Mouse (Mus musculus): ENCODE data around the gene Apba2.

The Apba2 gene

DNA sequence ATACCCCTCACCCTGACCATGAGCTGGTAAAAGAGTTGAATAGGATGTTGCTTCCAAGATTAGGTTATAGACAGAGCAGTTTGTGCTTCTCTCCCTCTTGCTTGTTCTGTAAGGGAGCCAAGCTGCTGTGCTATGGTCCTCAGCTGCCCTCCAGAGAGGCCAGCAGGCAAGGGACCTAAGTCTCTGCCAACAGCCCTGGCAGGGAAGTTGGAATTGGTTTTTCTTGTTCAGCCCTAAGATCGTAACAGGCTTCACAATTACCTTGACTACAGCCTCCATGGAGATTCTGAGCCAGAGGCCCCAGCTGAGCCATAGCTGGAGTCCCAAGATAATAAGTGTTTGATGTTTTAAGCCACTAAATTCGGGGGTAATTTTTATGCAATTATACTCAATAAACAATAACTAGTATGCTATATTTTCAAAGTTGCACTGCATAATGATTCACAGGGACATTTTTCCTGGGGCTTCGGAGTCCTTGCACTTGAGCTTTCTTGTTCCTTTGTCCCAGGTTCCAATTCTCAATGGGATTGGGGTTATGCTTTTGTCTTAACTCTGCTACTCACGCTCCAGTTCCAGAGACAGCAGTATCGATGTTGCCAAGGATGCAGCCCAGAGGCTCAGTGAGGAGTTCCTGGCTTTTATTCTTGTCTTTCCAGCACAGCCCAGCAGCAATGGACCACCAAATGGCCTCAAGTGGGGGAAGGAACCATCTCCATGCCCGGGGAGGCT, 224.6 kb downstream of the Apba2 start:
- DNase-seq (ENCODE audit: low read depth, low spot score) = no peak

DNA sequence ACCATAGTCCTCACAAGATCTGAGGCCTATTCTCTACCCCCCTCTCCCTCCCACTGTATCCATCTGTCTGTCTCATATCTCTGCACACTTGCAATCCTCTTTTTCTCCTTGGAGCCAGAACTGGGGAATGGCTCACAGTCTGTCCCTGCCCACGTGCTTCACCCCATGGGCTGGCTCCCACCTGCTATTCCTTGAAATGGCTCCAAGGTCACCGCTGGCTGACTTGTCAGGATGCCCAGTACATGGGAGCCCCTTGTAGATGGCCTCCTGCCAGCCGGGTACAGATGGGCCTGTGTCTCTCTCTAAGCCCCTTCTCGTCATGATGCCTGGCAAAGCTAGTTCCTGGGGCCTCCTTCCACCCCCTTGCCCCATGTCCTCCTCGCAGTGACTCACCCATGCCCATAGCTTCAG, 226.7 kb downstream of the Apba2 start:
- DNase-seq (ENCODE audit: low read depth, low spot score) = no peak

DNA sequence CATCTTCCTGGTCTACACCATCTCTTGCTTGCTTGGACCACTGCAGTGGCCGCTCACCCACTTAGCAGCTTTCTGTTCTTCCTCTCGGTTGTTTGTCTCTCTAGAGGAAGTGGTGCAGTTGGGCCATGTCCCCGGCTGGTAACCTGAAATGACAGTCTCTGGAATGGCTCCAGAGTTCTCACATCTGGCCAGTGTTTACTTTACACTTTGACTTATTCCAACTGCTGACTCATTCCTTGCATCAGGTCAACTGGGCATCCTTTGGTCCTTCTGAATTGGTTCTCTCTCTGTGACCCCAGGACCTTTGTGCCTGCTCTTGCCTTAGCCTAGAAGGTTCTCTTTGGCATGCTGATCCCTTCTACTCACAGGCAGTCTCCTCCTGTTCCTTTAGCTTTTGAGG, 227.3 kb downstream of the Apba2 start:
- no peak for DNase-seq (ENCODE audit: low read depth, low spot score)

GRCm38 (mm10) chr7:64729785-64730184, 228.3 kb downstream of the Apba2 start:
- DNase-seq (ENCODE audit: low read depth, low spot score) = peak; percentile 39

GRCm38 (mm10) chr7:64739131-64739530, 237.6 kb downstream of the Apba2 start:
- no peak for DNase-seq (ENCODE audit: low read depth, low spot score)

GRCm38 (mm10) chr7:64741333-64742307, 240.1 kb downstream of the Apba2 start:
- peak; percentile 43 for DNase-seq (ENCODE audit: low read depth, low spot score)

GRCm38 (mm10) chr7:64743610-64744009, 242.1 kb downstream of the Apba2 start:
- no peak for DNase-seq (ENCODE audit: low read depth, low spot score)

GRCm38 (mm10) chr7:64751465-64751864, 250.0 kb downstream of the Apba2 start:
- peak; percentile 45 for DNase-seq (ENCODE audit: low read depth, low spot score)

DNA sequence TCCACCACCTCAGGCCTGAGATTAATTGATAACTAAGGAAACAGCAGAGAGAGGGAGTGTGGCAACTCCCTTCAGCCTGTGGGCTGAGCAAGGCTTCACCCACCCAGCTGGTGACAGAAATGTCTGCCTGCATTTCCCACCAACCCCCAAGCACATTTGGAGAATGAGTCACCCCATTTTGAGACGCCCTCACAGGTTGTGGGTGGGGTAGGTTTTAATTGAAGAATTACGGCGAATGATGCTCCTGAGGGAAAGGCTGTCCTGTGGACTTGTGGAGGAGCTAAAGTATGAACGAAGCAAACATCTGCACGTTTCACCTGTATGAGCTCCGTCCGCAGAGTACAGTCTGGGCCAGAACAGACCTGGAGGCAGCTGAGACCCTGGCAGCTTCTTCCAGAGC, 250.6 kb downstream of the Apba2 start:
- DNase-seq (ENCODE audit: low read depth, low spot score) = no peak

DNA sequence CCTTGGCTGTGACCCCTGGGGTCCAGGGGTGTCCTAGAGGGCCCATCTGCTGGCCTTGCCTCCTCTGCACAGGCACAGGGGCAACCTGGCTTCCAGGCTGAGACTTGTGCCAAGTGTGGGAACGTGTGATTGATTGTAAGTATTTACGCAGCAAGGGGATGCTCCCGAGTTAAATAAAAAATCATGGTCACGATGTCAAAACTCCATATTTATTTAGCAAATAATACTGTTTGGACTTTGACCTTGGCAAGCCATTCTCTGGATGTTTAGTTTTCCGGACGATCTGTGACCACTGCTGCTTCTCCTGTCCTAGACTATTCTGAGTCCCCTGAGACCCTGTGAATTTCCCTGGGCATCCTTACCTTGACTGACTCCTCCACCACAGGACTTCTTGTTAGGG, 252.2 kb downstream of the Apba2 start:
- DNase-seq (ENCODE audit: low read depth, low spot score) = no peak

DNA sequence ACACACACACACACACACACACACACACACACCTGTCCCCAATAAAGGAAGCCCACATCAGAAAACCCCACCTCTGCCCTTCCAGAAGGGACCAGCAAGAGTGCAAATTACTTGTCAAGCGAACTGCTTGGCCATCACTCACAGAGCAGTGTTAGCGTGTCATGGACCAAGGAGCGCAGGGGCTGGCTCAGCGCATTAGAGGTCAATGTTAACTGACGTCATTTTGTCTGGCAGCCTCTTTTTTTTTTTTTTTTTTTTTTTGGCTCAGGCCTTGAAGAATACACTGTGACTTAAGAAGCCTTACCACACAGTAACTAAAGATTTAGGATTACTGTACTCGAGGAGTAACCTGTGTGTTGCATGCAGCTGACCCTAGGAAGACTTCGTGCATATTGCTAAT, 252.7 kb downstream of the Apba2 start:
- no peak for DNase-seq (ENCODE audit: low read depth, low spot score)

GRCm38 (mm10) chr7:64755141-64755540, 253.6 kb downstream of the Apba2 start:
- no peak for DNase-seq (ENCODE audit: low read depth, low spot score)

- DNase-seq (ENCODE audit: low read depth, low spot score) = no peak
These were observed 264.1 kb downstream of the Apba2 start for GRCm38 (mm10) chr7:64765595-64765994.

- no peak for DNase-seq (ENCODE audit: low read depth, low spot score)
These were observed 268.3 kb downstream of the Apba2 start for GRCm38 (mm10) chr7:64769768-64770167.

DNA sequence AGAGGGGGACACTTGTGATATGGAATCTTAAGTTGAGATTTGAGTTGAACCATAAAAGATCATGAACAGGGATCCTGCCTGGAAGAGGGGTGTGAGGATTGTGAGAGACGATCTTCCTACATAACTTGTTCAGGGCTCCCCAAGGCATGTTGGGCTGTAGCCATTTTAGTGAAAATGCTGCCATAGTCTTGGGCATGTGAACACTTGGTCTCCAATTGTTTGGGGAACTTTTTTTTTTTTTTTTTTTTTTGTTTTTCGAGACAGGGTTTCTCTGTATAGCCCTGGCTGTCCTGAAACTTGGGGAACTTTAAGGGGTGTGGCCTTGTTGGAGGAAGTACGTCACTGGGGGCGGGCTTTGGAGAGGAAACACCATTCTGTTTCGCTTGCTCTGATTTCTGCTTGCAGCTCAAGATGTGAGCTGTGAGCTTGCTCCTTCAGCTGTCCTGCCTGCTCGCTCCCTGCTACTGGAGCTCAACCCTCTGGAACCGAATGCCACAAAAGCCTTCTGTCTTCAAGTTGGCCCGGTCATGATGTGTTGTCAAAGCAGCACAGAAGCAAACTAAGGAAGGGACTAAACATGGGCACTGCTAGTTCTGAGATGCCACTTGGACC, 269.4 kb downstream of the Apba2 start:
- DNase-seq (ENCODE audit: low read depth, low spot score) = no peak

- no peak for DNase-seq (ENCODE audit: low read depth, low spot score)
These were observed 272.0 kb downstream of the Apba2 start for GRCm38 (mm10) chr7:64773465-64773864.

- no peak for DNase-seq (ENCODE audit: low read depth, low spot score)
These were observed 275.4 kb downstream of the Apba2 start for GRCm38 (mm10) chr7:64776708-64777489.

DNA sequence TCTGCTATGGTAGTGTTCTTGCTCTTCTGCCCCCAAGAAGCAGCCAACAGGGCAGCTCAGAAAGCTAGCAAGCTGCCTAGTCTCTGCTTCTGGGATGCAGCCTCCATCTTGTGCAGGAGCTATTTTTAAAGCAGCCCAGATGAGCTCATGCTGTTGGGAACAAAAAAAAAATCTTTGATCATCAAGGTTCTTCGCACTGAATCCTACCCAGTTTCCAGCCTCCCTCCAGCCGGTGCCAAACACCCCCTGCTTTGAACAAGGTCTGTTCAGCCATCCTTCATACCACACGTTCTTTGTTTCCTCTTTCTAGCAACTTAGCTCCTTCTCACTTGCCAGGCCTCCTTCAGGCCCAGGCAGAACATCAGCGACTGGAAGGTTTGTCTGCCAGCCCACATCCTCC, 278.0 kb downstream of the Apba2 start:
- no peak for DNase-seq (ENCODE audit: low read depth, low spot score)

DNA sequence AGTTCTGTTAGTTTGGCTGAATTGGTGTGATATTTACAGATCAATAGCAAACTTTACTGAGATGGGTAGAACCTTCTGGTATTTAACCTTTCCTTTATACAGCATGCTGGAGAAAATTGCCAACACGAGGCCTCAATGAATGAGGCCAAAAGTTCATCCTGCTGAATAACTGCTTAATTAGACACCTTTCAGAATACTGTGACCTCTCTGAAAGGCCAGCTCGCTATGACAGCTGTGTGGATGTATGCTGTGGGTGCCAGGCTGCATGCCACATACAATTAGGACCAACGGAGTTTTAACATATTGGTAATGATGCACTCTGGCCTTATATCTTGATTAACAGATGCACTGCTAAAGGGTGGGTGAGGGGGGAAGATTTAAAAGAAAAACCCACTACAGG, 283.5 kb downstream of the Apba2 start:
- DNase-seq (ENCODE audit: low read depth, low spot score) = no peak

DNA sequence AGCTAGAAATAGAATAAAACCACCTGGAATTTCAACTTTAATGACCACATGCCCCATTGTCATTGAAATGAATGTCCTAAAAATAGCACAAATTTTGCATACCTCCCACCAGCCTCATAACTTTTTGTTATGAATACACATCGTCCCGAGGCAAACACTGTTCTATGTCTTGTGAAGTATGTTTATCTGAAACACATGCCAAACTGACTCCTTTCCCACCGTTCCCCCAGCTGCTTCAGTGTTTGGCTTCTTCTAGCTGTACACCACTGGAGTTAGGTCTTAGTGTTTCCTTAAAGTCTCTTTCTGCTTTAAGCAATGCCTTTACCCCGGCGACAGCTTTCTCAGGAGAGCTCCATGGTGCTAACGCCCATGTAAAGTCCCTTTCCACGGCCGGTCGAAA, 289.6 kb downstream of the Apba2 start:
- no peak for DNase-seq (ENCODE audit: low read depth, low spot score)

- DNase-seq (ENCODE audit: low read depth, low spot score) = no peak
These were observed 290.5 kb downstream of the Apba2 start for GRCm38 (mm10) chr7:64792031-64792430.

- DNase-seq (ENCODE audit: low read depth, low spot score) = no peak
These were observed 294.0 kb downstream of the Apba2 start for GRCm38 (mm10) chr7:64795554-64795953.

All from WW6 (cell line).